Mouse (Mus musculus): ENCODE results near the gene Gm49661.
A peak's percentile ranks its signal among the peaks of the same experiment; 100 is the strongest.

Gm49661 gene

DNA sequence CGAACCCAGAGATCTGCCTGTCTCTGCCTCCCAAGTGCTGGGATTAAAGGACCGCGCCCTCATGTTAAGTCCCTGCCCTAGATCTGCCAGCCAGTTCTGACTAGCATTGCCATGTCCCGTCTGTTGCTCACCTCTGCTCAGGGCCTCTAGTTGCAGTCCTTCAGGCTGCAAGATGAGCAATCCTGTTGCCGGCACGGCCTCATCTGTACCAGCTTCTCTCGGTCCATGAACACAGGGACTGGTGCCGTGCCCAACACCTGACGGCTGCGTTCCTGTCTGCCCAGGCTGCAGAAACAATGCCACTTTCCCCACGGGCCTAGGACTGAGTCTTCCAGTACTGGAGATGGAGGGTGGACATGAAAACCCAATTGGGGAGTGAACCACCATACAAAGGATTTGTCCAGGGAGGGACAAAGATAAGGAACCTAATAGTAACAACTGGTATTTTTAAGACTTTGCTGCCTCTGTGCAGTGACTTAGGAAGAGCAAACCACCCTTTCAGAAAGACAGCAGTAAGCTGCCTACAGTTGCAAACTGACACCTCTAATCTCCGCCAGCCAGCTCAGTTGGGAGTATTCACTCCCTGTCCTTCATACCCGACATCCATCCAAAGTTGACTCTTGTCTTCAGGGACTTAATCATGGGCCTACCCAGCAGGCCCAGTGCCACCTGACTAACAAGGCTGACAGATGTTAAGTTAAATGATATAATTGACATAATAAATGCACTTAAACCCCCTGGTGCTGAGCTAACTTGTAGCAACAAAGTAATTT is 1.5 kb downstream of the Gm49661 start:
- no peak for DNase-seq (ENCODE audit: low spot score)

- no peak for DNase-seq (ENCODE audit: low spot score)
Measured at GRCm38 (mm10) chr8:84966603-84967002, 2.6 kb downstream of the Gm49661 start.

- peak; percentile 87 for DNase-seq (ENCODE audit: low spot score)
Measured at GRCm38 (mm10) chr8:84965731-84966291, 3.4 kb downstream of the Gm49661 start.

- no peak for DNase-seq (ENCODE audit: low spot score)
Measured at GRCm38 (mm10) chr8:84963952-84964351, 5.3 kb downstream of the Gm49661 start.

GRCm38 (mm10) chr8:84959811-84960210 is 9.4 kb downstream of the Gm49661 start:
- DNase-seq (ENCODE audit: low spot score) = no peak

DNA sequence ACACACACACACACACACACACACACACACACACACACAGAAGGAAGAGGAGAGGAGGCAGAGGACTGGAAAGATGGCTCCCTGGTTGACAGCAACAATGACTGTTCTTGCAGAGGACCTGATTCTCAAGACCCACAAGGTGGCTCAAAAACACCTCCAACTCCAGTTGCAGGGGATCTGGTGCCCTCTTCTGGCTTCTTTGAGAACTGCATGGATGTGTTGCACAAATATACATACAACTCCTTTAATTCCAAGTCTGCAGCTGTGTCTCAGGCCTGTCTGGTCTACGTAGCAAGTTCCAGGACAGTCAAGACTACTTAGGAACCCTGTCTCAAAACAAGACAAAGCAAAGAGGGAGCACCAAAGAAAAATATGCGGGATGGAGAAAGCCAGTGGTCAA is 12.5 kb downstream of the Gm49661 start:
- no peak for DNase-seq (ENCODE audit: low spot score)

DNA sequence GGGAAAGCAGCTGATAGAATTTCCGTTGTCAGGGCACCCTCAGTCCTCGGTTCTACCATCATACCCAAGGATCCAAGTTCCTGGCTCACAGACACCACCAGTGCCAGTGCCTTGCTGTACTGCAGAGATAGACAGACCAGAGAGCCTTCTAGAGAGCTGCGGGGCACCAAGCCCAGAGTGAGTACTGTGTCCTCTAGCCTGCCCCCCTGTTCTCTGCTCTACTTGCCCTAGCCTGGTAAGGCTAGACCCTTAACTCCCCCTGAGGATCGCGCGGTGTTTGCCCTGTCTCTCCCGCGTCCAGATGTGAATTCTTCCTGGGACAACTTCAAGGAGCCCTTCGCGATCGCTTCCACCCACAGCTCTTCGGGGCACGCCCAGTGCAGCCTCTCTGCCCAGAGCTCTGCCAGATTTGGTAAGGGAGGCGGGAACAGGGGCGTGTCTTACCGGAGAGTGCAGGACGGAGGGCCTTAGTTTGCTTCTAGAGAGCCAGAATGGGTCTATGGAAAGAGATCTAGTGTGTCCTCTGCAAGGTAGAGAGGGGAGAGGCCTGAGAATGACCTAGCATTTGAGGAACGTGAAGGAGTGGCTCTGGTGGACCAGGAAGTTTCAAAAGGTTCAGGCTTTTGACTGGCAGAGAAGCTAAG is 16.5 kb downstream of the Gm49661 start:
- no peak for DNase-seq (ENCODE audit: low spot score)

DNA sequence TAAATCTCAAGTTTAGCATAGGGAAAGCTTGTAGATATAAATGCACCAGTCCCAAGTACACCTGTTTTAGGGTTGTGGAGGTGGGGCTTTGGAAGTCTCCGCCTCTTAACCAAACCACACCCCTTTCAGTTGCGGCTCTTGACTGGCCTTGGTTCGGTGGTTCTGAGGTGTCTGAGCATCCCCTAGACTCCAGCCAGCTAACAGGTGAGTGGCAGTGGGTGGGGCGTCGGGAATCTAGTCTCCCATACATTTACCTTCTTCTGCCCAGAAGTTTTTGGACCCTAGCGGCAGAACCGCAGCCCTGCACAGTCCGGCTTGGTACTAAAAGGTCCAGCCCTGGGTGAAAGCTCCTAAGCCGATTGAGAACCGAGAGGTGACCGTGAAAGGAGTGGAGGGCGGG is 19.5 kb downstream of the Gm49661 start:
- DNase-seq (ENCODE audit: low spot score) = no peak

GRCm38 (mm10) chr8:84947241-84947545 is 22.0 kb downstream of the Gm49661 start:
- no peak for DNase-seq (ENCODE audit: low spot score)

DNA sequence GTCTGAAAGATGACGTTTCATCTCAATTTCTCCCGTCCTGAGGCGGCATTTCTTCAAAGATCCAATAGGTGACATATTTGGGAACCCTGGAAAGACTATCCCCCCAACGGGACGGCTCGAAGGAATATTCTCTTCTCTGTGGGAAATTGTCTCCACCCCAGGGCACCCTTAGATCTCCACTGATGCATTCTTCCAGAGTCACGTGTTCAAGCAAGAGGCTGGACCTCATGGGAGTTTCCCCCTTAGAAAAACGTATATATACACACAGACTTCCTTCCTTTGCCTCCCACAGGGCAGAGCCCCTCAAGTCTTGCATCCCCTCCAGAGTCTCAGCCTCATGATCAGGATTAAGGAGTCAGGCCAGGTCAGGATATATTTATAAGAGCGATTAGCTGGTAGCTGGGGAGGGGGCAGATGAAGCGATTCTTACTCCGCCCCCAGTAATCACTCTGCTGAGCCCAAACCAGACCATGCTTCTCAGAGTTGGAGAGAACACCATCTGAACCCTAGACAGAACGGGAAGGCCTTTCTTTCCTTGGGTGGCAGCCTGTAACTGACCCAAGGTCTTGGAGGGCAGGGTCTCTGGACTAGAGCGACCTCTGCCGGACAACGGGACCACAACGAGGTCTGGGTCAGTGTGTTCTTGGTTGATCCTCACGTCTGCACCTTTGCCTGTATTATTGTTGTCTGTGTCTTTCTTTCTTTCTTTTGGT is 22.5 kb downstream of the Gm49661 start, which contains the start of gene Rtbdn:
TSS of gene Rtbdn (plus strand) at position 464 of the 713 bp plus-strand sequence.
- no peak for DNase-seq (ENCODE audit: low spot score)

- DNase-seq (ENCODE audit: low spot score) = no peak
Measured at GRCm38 (mm10) chr8:84945633-84946527, 23.4 kb downstream of the Gm49661 start.

DNA sequence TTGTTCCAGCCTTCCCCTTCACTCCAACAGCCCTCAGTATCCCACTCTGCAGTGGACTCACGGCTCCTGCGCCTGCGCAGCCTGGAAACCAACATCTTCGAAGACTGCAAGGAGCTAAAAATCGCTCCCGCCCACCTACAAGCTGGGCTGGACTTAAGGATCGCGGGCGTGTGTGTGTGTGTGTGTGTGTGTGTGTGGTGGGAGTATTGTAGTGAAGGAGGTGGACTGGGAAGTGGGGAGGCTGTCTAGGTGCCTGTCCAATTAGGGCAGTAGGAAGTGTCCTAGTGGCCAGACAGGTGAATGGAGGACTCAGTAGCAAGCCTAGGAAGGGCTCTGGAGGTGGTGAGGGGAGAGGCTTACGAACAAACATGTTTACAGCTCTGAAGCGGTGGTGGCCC is 24.0 kb downstream of the Gm49661 start:
- no peak for DNase-seq (ENCODE audit: low spot score)

DNA sequence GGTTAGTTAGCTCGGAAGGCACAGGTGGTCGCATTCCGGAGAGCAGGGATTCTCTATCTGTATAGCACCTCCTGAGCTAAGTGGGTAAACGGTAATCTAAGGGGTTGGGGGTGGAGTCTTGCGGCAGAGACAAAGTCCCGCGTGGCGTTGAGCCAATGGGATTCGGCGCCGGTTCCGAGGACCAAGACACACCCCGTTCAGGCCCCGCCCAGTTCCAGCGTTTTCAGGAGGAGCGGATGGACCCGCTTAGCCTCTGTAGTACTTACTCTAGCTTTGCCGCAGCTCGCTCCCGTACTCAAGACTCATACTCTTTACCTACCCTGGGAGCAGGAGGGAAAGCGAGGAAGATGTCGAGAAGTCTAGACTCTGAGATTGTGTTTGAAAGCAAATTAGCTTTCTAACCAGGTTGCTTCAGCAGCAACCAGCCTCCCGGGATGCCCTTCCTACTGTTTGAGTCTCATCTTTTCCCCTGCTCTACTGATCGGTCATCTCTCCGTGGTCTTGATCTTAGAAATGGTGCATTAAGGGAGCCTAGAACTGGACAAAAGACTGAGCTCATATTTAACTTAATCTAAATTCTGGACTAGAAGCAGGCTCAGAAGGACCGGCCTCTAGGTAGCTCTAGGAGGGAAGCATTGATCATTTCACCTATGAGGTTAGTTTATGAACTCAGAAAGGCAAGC is 24.6 kb downstream of the Gm49661 start:
- peak; percentile 50 for DNase-seq (ENCODE audit: low spot score)

- no peak for DNase-seq (ENCODE audit: low spot score)
Measured at GRCm38 (mm10) chr8:84943699-84944098, 25.5 kb downstream of the Gm49661 start.

DNA sequence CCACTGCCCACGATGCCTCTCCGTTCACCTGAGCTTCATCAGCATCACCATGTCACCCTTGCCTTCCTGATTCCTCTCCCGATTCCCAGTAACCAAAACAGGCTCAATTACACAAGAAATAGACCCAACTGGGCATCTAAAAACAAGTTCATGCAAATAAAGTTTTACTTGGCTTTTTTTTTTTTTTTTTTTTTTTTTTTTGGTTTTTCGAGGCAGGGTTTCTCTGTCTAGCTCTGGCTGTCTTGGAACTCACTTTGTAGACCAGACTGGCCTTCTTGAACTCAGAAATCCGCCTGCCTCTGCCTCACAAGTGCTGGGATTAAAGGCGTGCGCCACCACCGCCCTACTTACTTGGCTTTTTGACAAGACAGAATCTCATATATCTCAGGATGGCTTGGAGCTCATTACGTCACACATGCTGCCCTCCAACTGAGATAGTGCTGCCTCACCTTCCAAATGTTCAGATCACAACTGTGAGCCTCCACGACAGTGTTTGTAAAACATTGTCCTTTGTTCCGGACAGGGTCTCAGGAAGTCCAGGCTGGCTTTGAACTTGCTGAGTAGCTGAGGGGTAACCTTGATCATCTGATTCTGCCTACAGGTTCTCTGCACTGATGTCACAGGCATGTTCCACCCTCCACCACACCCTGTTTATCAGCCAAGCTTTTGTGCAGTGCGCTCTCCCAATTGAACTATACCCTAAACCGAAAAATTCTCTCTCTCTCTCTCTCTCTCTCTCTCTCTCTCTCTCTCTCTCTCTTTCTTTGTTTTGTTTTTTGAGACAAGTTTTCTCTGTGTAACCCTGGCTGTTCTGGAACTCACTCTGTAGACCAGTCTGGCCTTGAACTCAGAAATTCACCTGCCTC is 31.4 kb downstream of the Gm49661 start:
- no peak for DNase-seq (ENCODE audit: low spot score)

- DNase-seq (ENCODE audit: low spot score) = peak; percentile 51
Measured at GRCm38 (mm10) chr8:84936962-84937546, 32.2 kb downstream of the Gm49661 start, which contains the start of gene Mast1. Mast1 (minus strand) TSS chr8:84937359.

DNA sequence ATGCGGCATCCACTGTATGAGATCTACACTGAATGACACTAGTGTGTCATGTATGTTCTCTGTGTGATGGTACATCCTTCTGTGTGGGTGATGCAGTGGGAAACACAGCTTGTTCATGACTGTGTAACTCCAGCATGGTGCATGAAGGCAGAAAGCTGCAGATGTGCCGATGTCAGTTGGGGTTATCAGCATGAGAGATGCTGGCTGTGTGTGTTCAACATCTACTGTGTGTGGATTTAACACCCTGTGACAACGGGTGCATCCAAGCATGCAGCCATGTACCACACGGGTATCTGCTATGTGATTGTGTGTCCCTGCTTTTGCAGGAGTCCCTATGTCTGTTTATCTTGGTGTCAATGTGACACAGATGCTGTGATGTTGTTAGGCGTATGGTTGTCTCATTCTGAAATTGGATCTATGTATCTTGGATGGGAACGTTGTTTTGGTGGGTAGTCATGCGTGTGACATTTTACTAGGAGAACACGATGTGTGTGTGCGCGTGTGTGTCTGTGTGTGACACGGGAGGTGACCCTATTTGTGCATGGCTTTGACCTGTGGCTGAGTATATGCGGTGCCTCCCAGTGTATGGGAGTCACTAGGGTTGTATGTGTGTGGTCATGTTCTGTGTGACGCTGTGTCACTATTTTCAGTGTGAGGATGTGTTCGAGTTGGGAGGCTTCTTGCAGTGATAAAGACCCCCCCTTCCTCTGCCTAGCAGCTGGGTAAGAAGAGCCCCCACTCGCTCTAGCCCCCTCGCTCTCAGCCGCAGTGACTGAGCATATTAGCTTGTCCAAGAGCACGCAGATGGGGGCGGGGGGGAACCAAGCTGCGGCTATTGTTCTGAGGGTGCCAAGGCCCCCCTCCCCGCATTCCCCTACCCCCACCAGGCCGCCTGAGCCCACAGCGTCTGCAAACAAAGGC is 32.9 kb downstream of the Gm49661 start:
- DNase-seq (ENCODE audit: low spot score) = no peak

DNA sequence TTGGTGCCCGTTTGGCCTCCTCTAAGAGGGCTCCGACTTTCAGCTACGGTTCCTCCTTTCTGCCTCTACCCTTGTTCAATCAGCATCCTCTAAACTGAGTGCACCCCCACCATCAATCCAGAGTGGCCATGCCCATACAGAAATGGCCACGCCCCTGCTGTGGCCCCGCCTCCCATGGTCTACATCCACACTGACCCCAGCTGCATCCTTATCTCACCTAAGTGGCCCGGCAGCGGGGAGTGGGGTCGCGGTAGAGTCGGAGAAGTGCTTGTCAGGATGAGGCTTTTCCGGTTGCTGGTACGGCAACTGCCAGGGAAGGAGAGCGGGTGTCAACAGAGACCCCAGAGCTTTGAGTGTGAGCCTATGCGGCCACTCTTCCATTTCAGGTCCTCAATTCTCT is 33.7 kb downstream of the Gm49661 start:
- no peak for DNase-seq (ENCODE audit: low spot score)

DNA sequence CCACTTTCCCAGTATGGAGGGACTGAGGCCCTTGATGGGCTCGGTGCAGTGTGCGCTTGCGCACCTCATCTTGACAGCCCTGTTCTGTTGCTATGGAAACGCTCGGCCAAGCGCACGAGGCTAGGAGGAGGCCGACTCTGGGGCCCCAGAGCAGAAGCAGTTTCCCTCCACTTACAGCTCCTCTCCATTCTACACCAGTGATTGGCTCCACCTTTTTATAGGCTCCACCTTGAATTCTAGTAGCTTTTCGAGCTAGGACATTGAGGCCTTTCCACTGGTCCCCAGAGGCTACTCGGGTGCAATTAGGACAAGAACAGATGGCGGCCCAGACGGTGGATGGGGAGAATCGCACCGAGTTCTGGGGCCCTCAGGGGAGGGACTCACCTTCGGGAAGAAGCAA is 34.4 kb downstream of the Gm49661 start:
- no peak for DNase-seq (ENCODE audit: low spot score)

Measured in spleen, adult 12 weeks (tissue).